Comparison of ENCODE assay signal across 23 mouse cellular contexts in genomic region chr15:42965314-42965713, GRCm38 (mm10).
DNase-seq lines count a peak whose midpoint lies in the region; ATAC-seq and TF ChIP-seq lines count a peak whose summit lies in the region.
"Had no signal": no experiment of that assay in that cellular context is flagged by ENCODE, and none has a peak within 500 bp of the region (broad histone marks: within the 10 kb centered on the region; RNA-seq: fewer than 3 reads in every experiment).

No protein-coding gene starts in this region.

- no peak overlapping the region for H3K4me3 ChIP-seq in CH12.LX (replicated peaks in 1 of 3; ENCODE audit: low read depth in 2 of 3, low read length in 2 of 3, poor library complexity in 1 of 3)
- H3K4me3 ChIP-seq: embryonic facial prominence, embryonic 13.5 days; embryonic facial prominence, embryonic 15.5 days; erythroblast, embryonic 14.5 days; forebrain, embryonic 10.5 days; forebrain, embryonic 12.5 days had no signal

- peak; percentile 84 for ATAC-seq in granulocyte monocyte progenitor cell, adult 5-6 weeks (replicated peaks; ENCODE audit: poor library complexity, severe bottlenecking)
- ATAC-seq in megakaryocyte progenitor cell, adult 5-6 weeks (replicated peaks; ENCODE audit: poor library complexity): peak; percentile 64
- ATAC-seq in cerebellum, adult (ENCODE audit: insufficient number of reproducible peaks, low FRiP score, low TSS enrichment): no peak
- ATAC-seq: CD4-positive, CD25-positive, alpha-beta regulatory T cell, adult 4 months; forebrain, embryonic 14.5 days; forebrain, embryonic 16.5 days had no signal

- H3K27me3 ChIP-seq in CH12.LX (replicated peaks): no peaks in the 10 kb centered on the region
- H3K27me3 ChIP-seq: embryonic facial prominence, embryonic 15.5 days had no signal

- H3K4me2 ChIP-seq in CH12.LX (ENCODE audit: insufficient read depth, low read depth, poor library complexity, severe bottlenecking): no peak overlapping the region; the same call in 1 of the 2 replicates
- H3K4me2 ChIP-seq: embryonic facial prominence, embryonic 13.5 days; embryonic facial prominence, embryonic 15.5 days; forebrain, embryonic 12.5 days had no signal

- no peak for TF ChIP-seq POLR2A in CH12.LX (IDR thresholded peaks at IDR 0.05; ENCODE audit: low read depth, low read length)

- peak; percentile 49 for DNase-seq in CH12.LX (ENCODE audit: extremely low read depth)
- DNase-seq in urinary bladder, adult 18-20 months (ENCODE audit: low spot score in 2 of 2): no peak
- DNase-seq: adrenal gland, adult 2 months; adrenal gland, postnatal 10 days; adrenal gland, postnatal 25 days; B cell, adult 2 months; cerebellum, adult 11-12 months; cerebellum, adult 2 months; cerebellum, adult 9-10 months; cerebellum, postnatal 10 days; cerebellum, postnatal 25 days; embryo, embryonic 11 days had no signal

- H3K36me3 ChIP-seq in CH12.LX (replicated peaks in 1 of 2; ENCODE audit: control insufficient read depth in 1 of 2, insufficient read depth in 1 of 2, low read length in 1 of 2): no peaks in the 10 kb centered on the region
- H3K36me3 ChIP-seq: embryonic facial prominence, embryonic 13.5 days; embryonic facial prominence, embryonic 15.5 days; forebrain, embryonic 10.5 days; forebrain, embryonic 12.5 days had no signal

- no peak for TF ChIP-seq RAD21 in CH12.LX (IDR thresholded peaks at IDR 0.05; ENCODE audit: low read depth, low read length)

- peaks cover 0 to 34% of the 10 kb centered on the region in 2 experiments; a peak in 2 of 4 replicates for H3K4me1 ChIP-seq in CH12.LX (ENCODE audit: control insufficient read depth in 1 of 2, insufficient read depth in 2 of 2)
- H3K4me1 ChIP-seq: embryonic facial prominence, embryonic 13.5 days; embryonic facial prominence, embryonic 15.5 days; forebrain, embryonic 12.5 days had no signal

- TF ChIP-seq CTCF in CH12.LX (conservative IDR thresholded peaks at IDR 0.05 in 1 of 2, IDR thresholded peaks at IDR 0.05 in 1 of 2; ENCODE audit: low read depth in 2 of 2, low read length in 2 of 2): no peak

- no peak overlapping the region for H3K9ac ChIP-seq in CH12.LX (ENCODE audit: insufficient read depth, low read depth)
- H3K9ac ChIP-seq: embryonic facial prominence, embryonic 13.5 days; embryonic facial prominence, embryonic 15.5 days; forebrain, embryonic 12.5 days had no signal

- no peak overlapping the region for H3K27ac ChIP-seq in CH12.LX (ENCODE audit: insufficient read depth, low read depth)
- H3K27ac ChIP-seq: embryonic facial prominence, embryonic 13.5 days; embryonic facial prominence, embryonic 15.5 days; forebrain, embryonic 10.5 days; forebrain, embryonic 12.5 days had no signal

- no peaks in the 10 kb centered on the region for H3K9me3 ChIP-seq in CH12.LX (replicated peaks; ENCODE audit: low read length)
- H3K9me3 ChIP-seq: embryonic facial prominence, embryonic 15.5 days; forebrain, embryonic 10.5 days; forebrain, embryonic 12.5 days had no signal

- dilution Hi-C loops in CH12.LX (cut with MboI; ENCODE audit: extremely low pct_ligation_motif_present, extremely low pct_unique_long_range_greater_than_20kb, low sequenced_read_pairs): no loop called here

- H3K79me2 ChIP-seq in CH12.LX (replicated peaks; ENCODE audit: control insufficient read depth, extremely low read depth, insufficient read depth, poor library complexity, severe bottlenecking): no peaks in the 10 kb centered on the region

- peak; percentile 62 for TF ChIP-seq EP300 in CH12.LX (IDR thresholded peaks at IDR 0.05; ENCODE audit: low read length)

- in situ Hi-C loops in CH12.LX (cut with MboI; ENCODE audit: low pct_ligation_motif_present, low pct_unique_long_range_greater_than_20kb, low sequenced_read_pairs): loop anchor here (25.0 kb wide), 1 partner anchor 797 kb away; no protein-coding TSS in a partner anchor

TF ChIP-seq in CH12.LX, 34 proteins besides CTCF, POLR2A, EP300 and RAD21:
- TF ChIP-seq NRF1 (IDR thresholded peaks at IDR 0.05; ENCODE audit: low read depth, low read length): no peak
- TF ChIP-seq BHLHE40 (IDR thresholded peaks at IDR 0.05; ENCODE audit: low read depth, low read length): 0 out of 2 replicates have a peak, but pooled peaks have one; percentile 17
- 0 out of 2 replicates have a peak, but pooled peaks have one; percentile 32 for TF ChIP-seq MEF2A (IDR thresholded peaks at IDR 0.05; ENCODE audit: borderline replicate concordance, low read depth, low read length)
- no peak for TF ChIP-seq USF2 (conservative IDR thresholded peaks at IDR 0.05; ENCODE audit: low read depth, low read length)
